Mouse (Mus musculus) duodenum, adult 2 months (tissue): Measurements from ENCODE around the gene Ndufa4l2. TPM values are rescaled to one million over a fixed set of nuclear protein-coding genes. Genes with fewer than 3 reads are reported as not detected.

ENCODE experiments used
- polyA plus RNA-seq: library from polyadenylated mRNA; depleted of rRNA; stranded (reverse); fragments of >200 nt; gene quantifications from 2 replicates; pipeline ENCODE4 v1.2.3, GENCODE M21; 2012; ENCODE audit warnings: low replicate concordance; rRNA removed

Gene Ndufa4l2
- polyA plus RNA-seq, result 7.5 and 9.9 TPM in 2 replicates

GRCm38 (mm10) chr10:127514764-127515163, at the start of gene Ndufa4l2:
TSS of gene Ndufa4l2 (plus strand) at chr10:127514967.

GRCm38 (mm10) chr10:127500894-127501893, 13.6 kb upstream of the Ndufa4l2 start, which contains the start of gene Stac3:
TSS of gene Stac3 (plus strand) at chr10:127501686.

GRCm38 (mm10) chr10:127522088-127522581, 7.4 kb downstream of the Ndufa4l2 start, which contains the start of gene Shmt2:
TSS of gene Shmt2 (minus strand) at chr10:127522444.

GRCm38 (mm10) chr10:127534036-127534928, 19.5 kb downstream of the Ndufa4l2 start, which contains the start of gene Nxph4:
TSS of gene Nxph4 (minus strand) at chr10:127534559.

Other genes starting within 250 kb of the Ndufa4l2 start
- 160 and 195 TPM in 2 replicates for gene Dctn2, start 248.6 kb upstream of the Ndufa4l2 start, polyA plus RNA-seq
- 74.0 and 74.1 TPM in 2 replicates for gene Mbd6, start 225.9 kb upstream of the Ndufa4l2 start, polyA plus RNA-seq
- gene Mars, start 203.2 kb upstream of the Ndufa4l2 start, polyA plus RNA-seq, result 20.5 and 36.1 TPM in 2 replicates
- 5.5 and 13.7 TPM in 2 replicates for gene Arhgap9, start 193.0 kb upstream of the Ndufa4l2 start, polyA plus RNA-seq
- 8.0 and 8.8 TPM in 2 replicates for gene Gli1, start 173.0 kb upstream of the Ndufa4l2 start, polyA plus RNA-seq
- gene Inhbe, start 160.6 kb upstream of the Ndufa4l2 start, polyA plus RNA-seq, result not detected in 2 replicates
- gene Inhbc, start 144.5 kb upstream of the Ndufa4l2 start, polyA plus RNA-seq, result 0.07 and 0.16 TPM in 2 replicates
- gene R3hdm2, start 134.6 kb upstream of the Ndufa4l2 start, polyA plus RNA-seq, result 96.4 and 136 TPM in 2 replicates
- gene Stac3, start 13.3 kb upstream of the Ndufa4l2 start, polyA plus RNA-seq, result 0.39 TPM in 1 of 2 replicates, not detected in the other
- gene Shmt2, start 7.5 kb downstream of the Ndufa4l2 start, polyA plus RNA-seq, result 48.3 and 61.7 TPM in 2 replicates
- 0.15 TPM in 2 replicates for gene Nxph4, start 19.6 kb downstream of the Ndufa4l2 start, polyA plus RNA-seq
- gene Lrp1, start 106.2 kb downstream of the Ndufa4l2 start, polyA plus RNA-seq, result 134 and 192 TPM in 2 replicates
- gene Stat6, start 128.0 kb downstream of the Ndufa4l2 start, polyA plus RNA-seq, result 52.2 and 71.9 TPM in 2 replicates
- gene Nemp1, start 151.9 kb downstream of the Ndufa4l2 start, polyA plus RNA-seq, result 1.3 and 1.6 TPM in 2 replicates
- 25.5 and 39.5 TPM in 2 replicates for gene Nab2, start 153.6 kb downstream of the Ndufa4l2 start, polyA plus RNA-seq
- 179 and 405 TPM in 2 replicates for gene Myo1a, start 190.2 kb downstream of the Ndufa4l2 start, polyA plus RNA-seq
- 0.32 TPM in 1 of 2 replicates, not detected in the other for gene Tac2, start 209.5 kb downstream of the Ndufa4l2 start, polyA plus RNA-seq
- gene Zbtb39, start 224.6 kb downstream of the Ndufa4l2 start, polyA plus RNA-seq, result 3.1 and 4.5 TPM in 2 replicates
- 1.1 and 2.3 TPM in 2 replicates for gene Gpr182, start 236.8 kb downstream of the Ndufa4l2 start, polyA plus RNA-seq
- gene Rdh1, start 244.8 kb downstream of the Ndufa4l2 start, polyA plus RNA-seq, result 0.06 TPM in 1 of 2 replicates, not detected in the other
- gene Rdh16f1, start 244.8 kb downstream of the Ndufa4l2 start, polyA plus RNA-seq, result not detected in 2 replicates